Mouse (Mus musculus) ovary, adult 10 weeks (tissue): Measurements from ENCODE around the gene Gm45783. TPM values are rescaled to one million over a fixed set of nuclear protein-coding genes. Genes with fewer than 3 reads are reported as not detected.

Experiments used
- polyA plus RNA-seq: library from polyadenylated mRNA; stranded (reverse); fragments of 350-450 nt; fragmentation: Illumina TruSeq; extraction: RNeasy Lipid Tissue Mini Kit (QIAGEN cat#74804); gene quantifications from one replicate; pipeline ENCODE4 v1.2.3, GENCODE M21; 2014

The Gm45783 gene
- not detected for polyA plus RNA-seq

GRCm38 (mm10) chr7:7374431-7374830 lies at the start of gene Gm45783:
Gene Gm45783 (minus strand): TSS chr7:7374573.

GRCm38 (mm10) chr7:7399603-7400002 lies 25.2 kb upstream of the Gm45783 start, which contains the start of gene Vmn2r31:
Gene Vmn2r31 (minus strand): TSS chr7:7399703.

GRCm38 (mm10) chr7:7337509-7337908 lies 36.9 kb downstream of the Gm45783 start, which contains the start of gene Vmn2r30:
Gene Vmn2r30 (minus strand): TSS chr7:7337609.

Other genes with a start within 250 kb of the Gm45783 start
- gene Zfp773, start 237.8 kb downstream of the Gm45783 start, polyA plus RNA-seq = 2.9 TPM
- 9.1 TPM for gene Zfp418, start 203.2 kb downstream of the Gm45783 start, polyA plus RNA-seq
- gene Zfp772, start 164.6 kb downstream of the Gm45783 start, polyA plus RNA-seq = 11.3 TPM
- gene Vmn2r29, start 127.2 kb downstream of the Gm45783 start, polyA plus RNA-seq = 9.3 TPM
- 5.4 TPM for gene Gm45844, start 96.3 kb downstream of the Gm45783 start, polyA plus RNA-seq
- gene Clcn4, start 73.7 kb downstream of the Gm45783 start, polyA plus RNA-seq = 102 TPM
- 0.06 TPM for gene Vmn2r30, start 37.0 kb downstream of the Gm45783 start, polyA plus RNA-seq
- not detected for gene Vmn2r31, start 25.1 kb upstream of the Gm45783 start, polyA plus RNA-seq
- gene Vmn2r32, start 105.4 kb upstream of the Gm45783 start, polyA plus RNA-seq = not detected
- gene Vmn2r33, start 192.2 kb upstream of the Gm45783 start, polyA plus RNA-seq = not detected